Mouse (Mus musculus) heart, adult 11 months (tissue): ENCODE data around the gene Actg2.
A peak's percentile ranks its signal among the peaks of the same experiment; 100 is the strongest.

ENCODE experiments used
- DNase-seq: peaks from one replicate; pipeline ENCODE4 v3.0.0; 2022

The Actg2 gene

DNA sequence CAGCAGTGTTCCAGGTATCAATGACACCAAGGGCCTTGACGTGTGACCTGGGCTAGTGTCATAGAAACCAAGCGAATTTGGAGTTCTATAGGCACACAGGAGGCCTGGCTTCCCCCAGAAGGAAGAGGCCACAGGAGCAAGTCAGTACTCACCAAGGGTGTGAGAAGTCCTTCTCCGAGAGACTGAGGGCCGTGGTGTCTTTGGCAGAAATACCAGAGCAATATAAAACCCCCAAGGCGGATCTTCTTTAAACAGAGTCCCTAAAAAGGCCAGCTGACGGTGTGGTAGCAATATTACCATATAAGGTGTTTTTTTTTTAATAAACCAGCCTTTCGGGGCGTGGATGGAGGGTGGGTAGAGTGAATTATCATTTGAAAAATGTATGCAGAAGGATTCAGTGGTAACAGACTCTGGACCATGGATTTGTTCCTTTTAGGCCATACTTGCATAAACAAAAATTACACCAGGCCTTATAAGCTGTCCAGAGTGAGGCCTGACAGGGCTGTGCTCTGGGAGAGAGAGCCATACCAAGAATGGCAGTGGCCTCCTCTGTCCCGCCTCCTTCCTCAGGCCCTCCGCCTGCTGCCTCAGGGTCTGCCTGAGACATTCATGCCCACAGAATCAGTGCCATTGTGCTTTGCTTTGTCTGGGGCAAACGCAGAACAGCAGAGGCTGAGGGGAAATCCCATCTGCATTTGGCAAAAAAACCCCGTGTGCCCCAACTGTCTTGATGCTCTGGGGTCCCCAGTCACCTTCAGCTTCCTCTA is at the start of gene Actg2:
Gene Actg2, minus strand, starts transcription at position 238 of the 767 bp plus-strand sequence.
- DNase-seq = peak; percentile 74

- peak; percentile 66 for DNase-seq
Observed at GRCm38 (mm10) chr6:83585328-83585727, 49.3 kb upstream of the Actg2 start.

- peak; percentile 60 for DNase-seq
Observed at GRCm38 (mm10) chr6:83583591-83583990, 47.5 kb upstream of the Actg2 start.

- peak; percentile 76 for DNase-seq
Observed at GRCm38 (mm10) chr6:83582938-83583270, 46.8 kb upstream of the Actg2 start.

- peak; percentile 77 for DNase-seq
Observed at GRCm38 (mm10) chr6:83582135-83582937, 46.3 kb upstream of the Actg2 start.

DNA sequence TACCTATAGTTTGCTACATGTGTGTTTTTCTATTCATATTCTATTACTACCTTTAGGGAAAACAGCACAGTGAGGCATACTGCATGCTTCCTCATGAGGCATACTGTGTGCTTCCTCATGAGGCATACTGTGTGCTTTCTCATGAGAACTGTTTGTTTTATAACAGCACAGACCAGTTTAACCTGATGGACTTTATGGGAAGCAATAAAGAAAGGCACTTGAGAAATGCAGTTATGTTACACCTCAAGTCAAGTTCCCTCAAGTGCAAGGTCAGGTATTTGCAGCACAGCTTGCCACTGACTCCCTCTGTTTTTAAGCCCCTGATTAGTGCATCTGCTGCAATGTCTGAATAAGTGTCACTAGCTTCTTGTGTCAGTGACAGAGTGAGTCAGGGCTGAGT is 41.5 kb upstream of the Actg2 start:
- no peak for DNase-seq

DNA sequence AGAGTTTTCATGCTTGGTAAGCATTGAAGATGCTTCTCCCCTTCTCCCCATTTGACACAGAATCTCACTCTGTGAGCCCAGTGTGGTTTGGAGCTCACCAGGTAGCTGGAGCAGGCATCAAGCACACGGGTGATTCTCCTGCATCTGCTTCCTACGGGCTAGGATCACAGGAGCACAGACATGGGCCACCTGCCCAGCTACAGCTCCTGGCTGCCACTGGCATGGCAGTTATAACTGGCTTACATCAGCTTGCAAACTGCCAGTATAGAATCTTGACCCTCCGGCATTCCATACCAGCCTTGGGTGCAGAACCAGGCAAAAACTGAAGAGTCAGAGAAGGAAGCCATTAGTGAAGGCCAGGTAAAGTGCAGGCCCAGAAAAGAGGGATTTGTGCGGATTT is 39.5 kb upstream of the Actg2 start:
- no peak for DNase-seq

- no peak for DNase-seq
Observed at GRCm38 (mm10) chr6:83572671-83573070, 36.6 kb upstream of the Actg2 start, which contains the start of gene Stambp. Gene Stambp (minus strand): TSS chr6:83572729.

DNA sequence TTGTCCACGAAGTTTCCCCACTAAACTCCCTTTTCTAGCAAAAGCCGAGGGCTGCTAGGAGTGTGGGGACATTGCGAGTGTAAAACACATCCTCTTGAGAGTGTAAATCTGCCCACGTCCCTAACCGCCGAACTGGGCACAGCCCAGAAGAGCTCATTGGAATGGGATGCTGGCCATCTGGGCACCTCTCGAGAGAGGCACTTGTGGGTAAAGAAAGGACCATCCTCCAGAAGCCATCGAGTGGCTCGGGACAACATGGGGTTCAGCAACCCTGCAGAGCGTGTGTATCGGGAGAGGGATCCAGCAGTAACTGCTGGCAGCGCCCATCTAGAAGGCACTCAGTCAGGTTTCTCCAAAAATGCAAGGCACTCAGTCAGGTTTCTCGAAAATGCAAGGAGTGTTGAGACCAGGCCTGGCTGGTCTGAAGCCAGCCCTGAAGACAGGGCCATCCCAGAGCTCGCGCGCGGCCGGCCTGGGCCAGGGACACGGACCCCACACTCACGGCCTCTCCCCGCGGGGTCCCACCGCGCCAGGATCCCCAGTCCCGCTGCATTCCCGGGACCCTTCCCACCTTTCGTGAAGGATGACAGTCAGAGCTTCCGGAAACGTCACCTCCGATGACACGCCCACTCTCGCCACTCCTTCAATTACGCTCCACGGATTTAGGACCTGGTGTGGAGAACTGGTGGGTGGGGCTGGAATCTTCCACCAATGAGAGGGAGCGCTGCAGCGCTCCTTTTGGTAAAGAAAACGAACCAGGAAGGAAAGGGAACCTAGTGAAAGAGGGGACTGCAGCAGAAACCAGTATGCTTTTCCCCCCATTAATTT is 36.0 kb upstream of the Actg2 start:
- DNase-seq = peak; percentile 99

DNA sequence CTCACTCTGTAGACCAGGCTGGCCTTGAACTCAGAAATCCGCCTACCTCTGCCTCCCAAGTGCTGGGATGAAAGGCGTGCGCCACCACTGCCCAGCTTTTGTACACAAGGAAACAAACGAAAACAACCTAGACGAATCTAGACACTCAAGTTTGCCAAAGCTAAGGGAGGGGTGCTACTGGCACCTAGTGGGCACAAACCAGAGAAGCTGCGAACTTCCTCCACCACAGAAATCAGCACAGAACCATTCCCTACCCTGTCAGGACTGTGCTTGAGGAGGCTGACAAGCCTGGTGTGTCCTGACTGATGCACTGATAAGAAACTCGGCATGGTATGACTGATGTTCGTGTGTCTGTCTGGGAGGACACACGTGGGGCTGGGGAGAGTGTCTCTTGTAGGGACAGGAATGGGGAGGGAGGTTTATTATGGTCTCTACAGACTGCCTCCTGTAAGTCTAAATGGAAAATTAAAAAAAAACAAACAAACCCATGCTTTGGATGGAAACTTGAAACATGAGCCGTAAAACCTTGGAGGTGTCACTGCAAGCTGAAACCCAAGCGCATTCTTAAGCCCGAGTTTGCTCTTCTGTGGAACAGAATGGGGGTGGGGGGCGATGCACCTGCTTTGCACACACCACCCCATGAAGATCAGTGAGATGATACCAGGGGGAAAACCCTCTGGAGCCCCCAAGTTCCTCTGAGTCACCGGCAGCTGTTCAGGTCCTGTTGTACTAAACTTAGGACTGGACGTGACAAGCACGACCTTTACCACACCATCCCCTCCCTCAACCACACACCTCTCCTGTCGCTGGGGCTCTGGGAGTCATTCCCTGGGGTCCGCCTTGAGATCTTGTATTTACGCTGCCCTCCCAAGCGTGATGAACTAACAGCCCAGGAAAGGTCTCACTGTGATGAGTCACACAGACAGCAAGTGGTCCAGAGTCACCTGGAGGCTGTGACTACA is 33.1 kb upstream of the Actg2 start:
- DNase-seq = peak; percentile 81

DNA sequence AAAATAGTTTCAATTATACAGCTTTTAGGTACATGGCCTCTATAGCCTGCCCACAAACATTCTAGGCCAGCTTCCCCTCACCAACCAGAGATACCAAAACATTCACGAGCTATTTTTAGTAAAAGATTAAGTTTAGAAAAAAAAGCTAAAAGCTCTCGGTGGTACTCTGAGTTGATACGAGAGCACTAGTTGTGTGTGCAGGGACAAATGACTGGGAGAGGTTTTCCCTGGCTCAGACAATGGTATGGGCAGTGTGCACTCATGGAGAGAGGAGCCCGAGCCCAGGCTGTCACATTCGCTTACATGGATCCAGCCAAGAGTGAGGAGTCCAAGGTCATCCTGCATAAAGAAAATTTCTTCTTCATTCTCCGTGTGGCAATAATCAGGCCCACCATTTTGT is 19.9 kb upstream of the Actg2 start:
- no peak for DNase-seq

DNA sequence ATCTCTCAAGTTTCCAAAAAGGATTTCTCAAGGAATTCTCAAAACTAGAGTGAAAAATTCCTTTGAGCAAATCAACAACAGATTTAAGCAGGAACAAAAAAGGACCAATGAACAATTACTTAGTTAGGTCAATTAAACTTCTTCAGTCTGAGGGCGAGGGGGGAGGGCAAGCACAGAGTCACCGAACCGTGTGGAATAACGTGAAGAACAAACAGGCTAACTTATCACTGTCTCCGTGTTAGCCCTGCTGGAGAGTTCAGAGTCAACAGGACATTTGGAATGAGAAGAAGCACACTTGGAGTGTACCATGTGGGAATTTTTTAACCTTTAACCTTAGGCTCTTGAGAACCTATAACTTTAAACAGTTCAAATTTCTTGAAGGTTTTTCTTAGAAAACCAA is 12.3 kb upstream of the Actg2 start:
- no peak for DNase-seq

- DNase-seq = peak; percentile 56
Observed at GRCm38 (mm10) chr6:83545778-83546177, 9.7 kb upstream of the Actg2 start.

DNA sequence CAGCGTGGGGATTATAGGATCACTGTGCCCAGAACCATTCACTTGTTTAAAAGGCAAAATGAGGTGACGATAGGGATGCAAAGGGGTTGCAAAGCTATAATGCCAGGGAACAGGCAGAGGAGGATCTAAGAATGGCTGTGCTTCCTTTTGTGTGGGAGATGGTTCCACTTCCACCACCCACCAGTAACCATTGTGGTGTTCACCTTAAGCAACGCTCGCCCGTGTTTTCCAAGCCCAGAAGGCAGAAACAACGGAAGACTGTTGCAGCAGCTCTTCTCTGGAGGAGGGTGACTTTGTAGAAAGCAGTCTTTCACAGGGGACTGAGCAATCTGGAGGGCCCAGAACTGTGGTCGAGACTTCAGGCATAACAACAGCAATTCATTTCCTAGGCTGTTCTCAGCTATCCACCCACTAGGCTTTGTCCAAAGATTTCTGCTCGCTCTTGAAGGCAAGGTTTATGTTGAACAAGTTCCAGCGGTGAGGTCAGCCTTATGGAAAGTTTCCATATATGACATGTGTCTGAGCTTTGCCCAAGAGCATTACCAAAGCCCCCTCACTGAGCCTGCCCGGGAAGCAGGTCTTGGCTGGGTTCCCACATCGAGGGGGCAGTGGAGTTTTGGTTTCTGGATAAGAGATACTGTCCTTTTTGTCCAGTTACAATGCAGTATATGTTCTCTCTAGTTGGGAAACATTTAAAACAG is 5.8 kb upstream of the Actg2 start:
- peak; percentile 89 for DNase-seq

- no peak for DNase-seq
Observed at GRCm38 (mm10) chr6:83540017-83540416, 4.0 kb upstream of the Actg2 start.

- DNase-seq = peak; percentile 72
Observed at GRCm38 (mm10) chr6:83536795-83537059, 662 bp upstream of the Actg2 start.

DNA sequence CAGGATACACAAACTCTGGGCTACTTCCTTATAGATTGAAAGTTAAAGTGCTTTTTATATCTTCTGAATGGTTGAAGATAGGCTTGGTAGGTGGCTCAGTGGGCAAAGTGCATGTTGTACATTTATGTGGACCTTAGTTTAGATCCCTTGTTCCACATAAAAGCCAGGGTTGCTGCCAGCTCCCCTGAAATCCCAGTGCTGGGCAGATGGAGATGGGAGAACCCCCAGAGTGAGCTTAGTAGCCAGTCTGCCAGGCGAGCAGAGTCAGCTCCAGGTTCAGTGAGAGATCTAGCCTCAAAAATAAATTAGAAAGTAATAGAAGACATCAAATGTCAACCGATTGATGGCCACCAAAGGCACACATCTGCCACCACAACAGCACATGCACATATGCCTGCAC is 3.5 kb downstream of the Actg2 start:
- DNase-seq = peak; percentile 50

GRCm38 (mm10) chr6:83523194-83523593 is 12.9 kb downstream of the Actg2 start:
- no peak for DNase-seq

GRCm38 (mm10) chr6:83521784-83522183 is 14.3 kb downstream of the Actg2 start:
- no peak for DNase-seq

DNA sequence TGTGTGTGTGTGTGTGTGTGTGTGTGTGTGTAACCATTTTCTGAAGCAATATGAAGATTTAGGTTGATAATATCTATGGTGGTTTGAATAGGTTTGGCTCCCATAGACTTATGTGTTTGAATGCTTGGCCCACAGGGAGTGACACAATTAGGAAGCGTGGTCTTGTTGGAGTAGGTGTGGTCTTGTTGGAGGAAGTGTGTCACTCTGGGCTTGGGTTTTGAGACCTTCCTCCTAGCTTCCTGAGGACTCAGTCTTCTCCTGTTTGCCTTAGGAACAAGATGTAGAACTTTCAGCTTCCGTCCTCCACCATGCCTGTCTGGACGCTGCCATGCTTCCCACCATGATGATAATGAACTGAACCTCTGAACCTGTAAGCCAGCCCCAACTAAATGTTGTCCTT is 17.4 kb downstream of the Actg2 start:
- DNase-seq = no peak

GRCm38 (mm10) chr6:83515172-83515571 is 20.9 kb downstream of the Actg2 start:
- peak; percentile 37 for DNase-seq

DNA sequence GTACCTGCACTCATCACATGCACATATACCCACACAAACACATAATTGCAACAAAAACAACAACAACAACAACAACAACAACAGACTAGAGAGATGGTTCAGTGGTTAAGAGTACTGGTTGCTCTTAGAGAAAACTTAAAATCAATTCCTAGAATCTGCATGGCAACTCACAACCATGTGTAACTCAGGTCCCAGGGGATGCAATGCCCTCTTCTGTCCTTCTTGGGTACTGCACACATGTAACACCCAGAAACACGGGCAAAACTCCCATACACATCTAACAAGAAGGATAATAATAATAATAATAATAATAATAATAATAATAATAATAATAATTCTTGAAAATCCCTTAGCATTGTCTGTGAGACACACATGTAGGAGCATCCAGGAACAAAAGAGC is 23.6 kb downstream of the Actg2 start:
- DNase-seq = peak; percentile 93
